Mouse (Mus musculus) liver, embryonic 14.5 days (tissue): ENCODE results near the gene Farp1. TPM values are rescaled to one million over a fixed set of nuclear protein-coding genes. Genes with fewer than 3 reads are reported as not detected.

Source experiments
- ATAC-seq: fragments of 200-750 bp; cut with Nextera tagmentation; 2 replicates; pipeline ENCODE4 v1.8.0; 2017; ENCODE audit warnings: moderate number of reproducible peaks, mild to moderate bottlenecking, moderate library complexity; ENCODE audit not compliant: insufficient read depth
- DNase-seq, 3 experiments: peaks; one replicate each; pipeline ENCODE4 v3.0.0-alpha.2; 2012 to 2013; ENCODE audit warnings: low read depth in 3 of 3, low spot score in 3 of 3
- H3K27ac ChIP-seq: fragments of 300-500 bp; sonication (generic); 2 replicates; pipeline ENCODE4 v1.5.1; 2014; ENCODE audit warnings: moderate library complexity, mild to moderate bottlenecking, control low read depth, inconsistent platforms
- H3K27me3 ChIP-seq: fragments of 300-500 bp; sonication (generic); 2 replicates; pipeline ENCODE4 v1.6.1; 2014; ENCODE audit warnings: mild to moderate bottlenecking, low read length, moderate library complexity; ENCODE audit not compliant: control insufficient read depth, insufficient read depth
- H3K36me3 ChIP-seq: fragments of 300-500 bp; sonication (generic); replicated peaks from 2 replicates; pipeline ENCODE4 v1.6.1; 2014; ENCODE audit warnings: low read depth; ENCODE audit not compliant: control insufficient read depth, insufficient read depth
- H3K4me1 ChIP-seq, 2 experiments: fragments of 200-500 bp in 1 of 2; fragments of 300-500 bp in 1 of 2; sonication (generic) in 1 of 2; replicated peaks; 2 replicates each; pipeline ENCODE4 v1.6.1; 2012 to 2014; ENCODE audit warnings: antibody characterized with exemption in 1 of 2, inconsistent platforms in 1 of 2, low read length in 1 of 2; ENCODE audit not compliant: control insufficient read depth in 2 of 2, insufficient read depth in 2 of 2
- H3K4me2 ChIP-seq: fragments of 300-500 bp; sonication (generic); 2 replicates; pipeline ENCODE4 v1.6.1; 2014; ENCODE audit warnings: low read depth, mild to moderate bottlenecking, control low read depth, moderate library complexity
- H3K4me3 ChIP-seq, 2 experiments: fragments of 200-500 bp in 1 of 2; fragments of 300-500 bp in 1 of 2; sonication (generic) in 1 of 2; 2 replicates each; pipeline ENCODE4 v1.5.1; 2012 to 2014; ENCODE audit warnings: low read depth in 2 of 2, low read length in 2 of 2, mild to moderate bottlenecking in 2 of 2, control low read depth in 1 of 2, inconsistent platforms in 1 of 2, moderate library complexity in 1 of 2; ENCODE audit not compliant: insufficient read depth in 1 of 2
- H3K9ac ChIP-seq: fragments of 300-500 bp; sonication (generic); replicated peaks from 2 replicates; pipeline ENCODE4 v1.6.1; 2014; ENCODE audit warnings: mild to moderate bottlenecking, control low read depth, moderate library complexity
- H3K9me3 ChIP-seq: fragments of 300-500 bp; sonication (generic); 2 replicates; pipeline ENCODE4 v1.6.1; 2016; ENCODE audit warnings: low read length, mixed read lengths; ENCODE audit not compliant: control insufficient read depth
- CTCF ChIP-seq: IDR thresholded peaks from 2 replicates; pipeline ENCODE4 v1.5.1; 2016; ENCODE audit warnings: antibody characterized with exemption, low read depth, control low read depth
- EP300 ChIP-seq: IDR thresholded peaks from 2 replicates; pipeline ENCODE4 v1.6.1; 2016; ENCODE audit warnings: antibody characterized with exemption, low read depth
- WGBS: fragments of 180-500 bp; shearing (Covaris S2); extraction: QIAGEN DNeasy Blood & Tissue Kit; methylation state at CpG from one replicate; pipeline ENCODE4 v1.1.7; 2014; ENCODE audit not compliant: insufficient replicate concordance; 5-methylcytosine and 5-hydroxymethylcytosine counted together
- polyA plus RNA-seq, 2 experiments: library from polyadenylated mRNA; depleted of rRNA in 1 of 2; stranded (reverse) in 1 of 2; unstranded in 1 of 2; fragments of >200 nt; fragmentation: Nextera tagmentation in 1 of 2; extraction: Ambion mirVana in 1 of 2; gene quantifications; 2 replicates each; pipeline versions ENCODE4 v1.2.1 to v1.2.3; 2012 to 2014

The Farp1 gene
- polyA plus RNA-seq, 2 experiments: 3.0 to 4.3 TPM

DNA sequence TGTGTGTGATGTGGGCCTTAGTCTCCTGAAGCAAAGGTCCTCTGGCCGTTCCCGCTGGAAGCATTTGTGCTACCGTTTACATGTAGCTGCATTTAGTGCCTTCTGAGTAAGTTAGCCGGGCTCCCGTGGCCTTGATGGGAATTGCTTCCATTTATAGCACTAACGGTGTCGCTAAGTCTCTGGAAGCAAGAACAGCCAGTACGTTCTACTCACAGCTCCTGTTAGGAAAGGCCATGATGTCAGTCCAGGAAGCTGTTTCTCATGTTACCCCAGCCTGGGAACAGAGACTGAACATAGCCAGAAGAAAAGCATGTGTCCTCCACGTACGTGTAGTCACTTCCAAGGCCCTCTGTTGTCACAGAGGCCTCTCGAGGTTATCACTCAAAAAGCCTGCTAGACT, 190.8 kb downstream of the Farp1 start:
- H3K36me3 ChIP-seq: no peaks in the 10 kb centered on the region
- H3K9ac ChIP-seq: no peak overlapping the region
- H3K27ac ChIP-seq: no peak overlapping the region
- H3K4me2 ChIP-seq: no peak overlapping the region
- 67% methylated on average over 11 of the region's 11 CpGs for WGBS
- no peaks in the 10 kb centered on the region for H3K27me3 ChIP-seq
- H3K9me3 ChIP-seq: no peaks in the 10 kb centered on the region
- DNase-seq (no peak), ATAC-seq (no peak)
- TF ChIP-seq CTCF: no peak
- no peaks in the 10 kb centered on the region for H3K4me1 ChIP-seq
- H3K4me3 ChIP-seq: no peak overlapping the region

DNA sequence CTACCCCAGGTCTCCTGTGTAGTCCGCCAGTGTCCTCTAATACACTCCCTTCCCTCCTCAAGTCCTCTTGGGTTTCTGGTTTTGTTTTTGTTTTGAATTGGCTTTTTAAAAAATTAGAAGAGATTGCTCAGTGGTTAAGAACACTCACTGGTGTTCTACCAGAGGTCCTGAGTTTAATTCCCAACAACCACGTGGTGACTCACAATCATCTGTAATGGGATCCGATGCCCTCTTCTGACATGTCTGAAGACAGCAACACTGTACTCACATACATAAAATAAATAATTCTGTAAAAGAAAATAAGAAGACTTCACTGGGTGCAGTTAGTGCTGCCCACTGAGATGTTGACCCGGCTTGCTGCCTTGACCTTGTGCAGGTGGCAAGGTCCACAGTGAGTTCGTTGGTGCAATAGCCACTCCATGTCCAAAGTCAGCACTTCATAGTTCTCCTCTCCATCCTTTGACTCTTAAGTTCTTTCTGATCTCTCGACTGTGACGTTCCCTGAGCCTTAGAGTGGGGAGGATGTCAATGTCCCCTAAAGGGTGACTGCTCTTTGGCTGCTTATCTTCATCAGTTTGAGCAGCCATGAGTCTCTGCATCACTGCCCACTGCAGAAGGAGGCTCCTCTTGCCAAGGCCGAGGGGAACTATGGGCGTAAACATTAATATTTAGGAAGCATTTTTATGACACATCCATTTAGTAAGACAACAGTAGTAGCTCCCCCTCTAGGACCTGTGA, 194.2 kb downstream of the Farp1 start:
- ATAC-seq (no peak), DNase-seq (no peak)
- Histone ChIP-seq H3K4me1 (no peaks in the 10 kb centered on the region), H3K36me3 (no peaks in the 10 kb centered on the region), H3K27me3 (no peaks in the 10 kb centered on the region), H3K9ac (no peak overlapping the region), H3K4me3 (no peak overlapping the region), H3K9me3 (no peaks in the 10 kb centered on the region), H3K4me2 (no peak overlapping the region), H3K27ac (no peak overlapping the region)
- 65% methylated on average over 9 of the region's 9 CpGs for WGBS
- TF ChIP-seq CTCF (no peak), EP300 (no peak)

DNA sequence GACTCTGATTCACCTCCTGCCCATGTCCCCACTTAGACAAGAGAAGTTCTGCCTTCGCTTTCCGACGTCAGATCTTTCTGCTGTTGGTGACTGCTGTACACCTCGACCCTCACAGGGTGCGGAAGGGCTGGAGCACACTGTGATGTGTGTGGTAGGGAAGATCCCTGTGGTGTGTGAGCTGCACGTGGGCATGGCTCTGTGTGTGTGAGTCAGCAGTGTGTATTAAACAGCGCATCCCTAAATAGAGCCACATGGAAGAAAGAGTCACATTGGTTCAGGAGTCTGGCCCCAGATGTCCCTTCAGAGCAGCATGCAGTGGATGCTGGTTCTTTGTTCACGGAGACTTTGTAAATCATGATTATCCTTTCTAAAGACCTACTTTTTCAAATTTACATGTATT, 196.2 kb downstream of the Farp1 start:
- no peak overlapping the region for H3K4me2 ChIP-seq
- H3K36me3 ChIP-seq: no peaks in the 10 kb centered on the region
- 77% methylated on average over 8 of the region's 8 CpGs for WGBS
- no peaks in the 10 kb centered on the region for H3K9me3 ChIP-seq
- TF ChIP-seq EP300: no peak
- TF ChIP-seq CTCF: no peak
- H3K27ac ChIP-seq: no peak overlapping the region
- no peaks in the 10 kb centered on the region for H3K4me1 ChIP-seq
- ATAC-seq: no peak
- H3K9ac ChIP-seq: no peak overlapping the region
- no peak for DNase-seq
- H3K4me3 ChIP-seq: no peak overlapping the region
- H3K27me3 ChIP-seq: no peaks in the 10 kb centered on the region

DNA sequence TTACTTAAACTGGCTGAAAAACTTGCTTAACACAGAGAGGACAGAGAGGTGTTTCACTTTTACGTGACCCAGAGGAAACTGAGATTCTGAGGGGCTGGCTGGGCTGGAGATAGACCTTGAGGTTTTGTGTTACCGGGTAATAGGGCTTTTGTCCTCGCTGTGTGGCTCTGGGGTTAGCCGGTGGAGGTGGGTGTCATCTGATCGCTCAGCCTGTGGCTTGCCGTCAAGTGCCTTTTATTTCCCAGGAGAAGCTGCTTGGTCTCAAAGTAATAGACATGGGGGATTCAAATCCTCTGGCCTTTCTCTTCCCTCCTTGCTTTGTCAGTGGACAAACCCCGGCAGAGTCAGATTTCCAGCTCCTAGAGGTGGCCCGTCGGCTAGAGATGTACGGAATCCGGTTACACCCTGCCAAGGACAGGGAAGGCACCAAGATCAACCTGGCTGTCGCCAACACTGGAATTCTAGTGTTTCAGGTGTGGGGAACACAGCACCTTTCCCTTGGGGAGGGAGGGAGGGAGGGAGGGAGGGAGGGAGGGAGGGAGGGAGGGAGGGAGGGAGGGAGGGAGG, 199.8 kb downstream of the Farp1 start:
- no peak for ATAC-seq
- H3K27ac ChIP-seq: no peak overlapping the region

DNA sequence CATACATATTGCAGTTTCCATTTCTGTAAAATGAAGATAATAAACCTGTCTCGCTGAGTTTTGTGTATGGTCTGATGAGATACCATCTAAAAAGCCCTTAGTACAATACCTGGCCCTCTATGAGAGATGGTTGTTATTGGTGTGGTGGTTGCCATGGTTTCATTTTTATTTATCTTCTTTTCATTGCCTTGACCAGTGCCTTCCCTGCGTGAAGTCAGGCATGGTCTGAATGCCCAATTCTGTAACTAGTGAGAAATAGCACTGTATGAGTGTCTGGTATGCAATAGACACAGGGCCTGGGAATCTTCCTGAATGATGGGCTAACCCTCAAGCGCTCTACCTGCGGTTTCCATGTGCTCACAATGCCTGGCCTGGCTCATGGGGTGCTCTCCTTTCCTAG, 201.7 kb downstream of the Farp1 start:
- H3K9ac ChIP-seq: no peak overlapping the region
- no peak overlapping the region for H3K4me2 ChIP-seq
- no peaks in the 10 kb centered on the region for H3K36me3 ChIP-seq
- no peaks in the 10 kb centered on the region for H3K27me3 ChIP-seq
- TF ChIP-seq CTCF (no peak), EP300 (no peak)
- DNase-seq: no peak
- ATAC-seq: no peak
- H3K4me3 ChIP-seq: no peak overlapping the region
- 61% methylated on average over 4 of the region's 4 CpGs for WGBS
- no peaks in the 10 kb centered on the region for H3K9me3 ChIP-seq
- H3K27ac ChIP-seq: no peak overlapping the region
- H3K4me1 ChIP-seq: peaks cover 0 to 6% of the 10 kb centered on the region in 2 experiments; a peak in 2 of 4 replicates

More for the DNA sequence above, 199.8 kb downstream of the Farp1 start:
- no peaks in the 10 kb centered on the region for H3K36me3 ChIP-seq
- no peak overlapping the region for H3K9ac ChIP-seq
- H3K4me2 ChIP-seq: no peak overlapping the region
- H3K4me1 ChIP-seq: peaks cover 0 to 6% of the 10 kb centered on the region in 2 experiments; a peak in 2 of 4 replicates
- no peak for DNase-seq
- H3K9me3 ChIP-seq: no peaks in the 10 kb centered on the region
- 69% methylated on average over 12 of the region's 12 CpGs for WGBS
- TF ChIP-seq EP300 (no peak), CTCF (no peak)
- H3K4me3 ChIP-seq: no peak overlapping the region
- H3K27me3 ChIP-seq: no peaks in the 10 kb centered on the region
